Mouse (Mus musculus): ENCODE measurements at regions not wholly inside any gene's neighbourhood (a gene's known extent, or its start where the extent isn't known, plus 50 kb on each side); places are given as distances from the start of the nearest gene placed in this dataset.

DNA sequence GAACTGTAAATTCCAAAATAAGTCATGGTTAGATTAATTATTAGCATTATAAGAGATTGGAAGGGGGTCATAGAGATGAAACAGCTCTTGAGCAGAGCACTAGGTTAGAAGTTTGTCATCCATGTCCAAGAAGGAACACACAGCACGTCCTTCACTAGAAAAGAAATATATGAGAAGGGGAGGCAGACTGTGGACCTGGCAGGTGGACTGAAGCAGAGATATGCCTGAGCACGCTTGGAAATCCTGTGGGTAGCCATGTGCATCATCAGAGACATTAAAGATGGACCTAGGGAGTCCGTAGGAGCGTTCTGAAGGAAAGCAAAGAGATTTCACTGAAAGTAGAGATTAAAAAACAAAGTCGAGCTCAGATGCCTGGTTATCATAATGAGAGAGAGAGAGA is 343.9 kb upstream of the Rgma start:
- no peak overlapping the region for H3ac ChIP-seq (ENCODE audit: control insufficient read depth, insufficient read length)
- H3K4me2 ChIP-seq (ENCODE audit: low read depth), result no peak overlapping the region
- no peaks in the 10 kb centered on the region for H3K27me3 ChIP-seq (ENCODE audit: control insufficient read depth, insufficient read depth, insufficient read length)
- no peaks in the 10 kb centered on the region for H3K36me3 ChIP-seq (ENCODE audit: control insufficient read depth, insufficient read depth)
- no peaks in the 10 kb centered on the region for H3K79me2 ChIP-seq (ENCODE audit: control insufficient read depth, insufficient read depth)
- no peak overlapping the region for H3K4me3 ChIP-seq
- no peak for TF ChIP-seq TCF12 (IDR thresholded peaks at IDR 0.05; ENCODE audit: insufficient read depth, poor library complexity, severe bottlenecking)
- TF ChIP-seq REST (IDR thresholded peaks at IDR 0.05; ENCODE audit: insufficient read depth, insufficient read length), result no peak
- TF ChIP-seq CEBPB (IDR thresholded peaks at IDR 0.05; ENCODE audit: insufficient read depth, poor library complexity, severe bottlenecking), result no peak
- TF ChIP-seq SRF (IDR thresholded peaks at IDR 0.05; ENCODE audit: control insufficient read depth, insufficient read length, low read depth), result no peak
- TF ChIP-seq MYOG (IDR thresholded peaks at IDR 0.05; ENCODE audit: control insufficient read depth in 1 of 3, insufficient read depth in 1 of 3, insufficient read length in 2 of 3, low read depth in 2 of 3), result no peak
- TF ChIP-seq USF1 (IDR thresholded peaks at IDR 0.05; ENCODE audit: low read depth), result no peak
- no peak for TF ChIP-seq MAX (IDR thresholded peaks at IDR 0.05; ENCODE audit: low read depth)
- TF ChIP-seq POLR2A (IDR thresholded peaks at IDR 0.05; ENCODE audit: insufficient read length, low read depth), result no peak
- TF ChIP-seq POLR2AphosphoS2 (IDR thresholded peaks at IDR 0.05; ENCODE audit: insufficient read length, low read depth), result no peak
- TF ChIP-seq MYOD1 (IDR thresholded peaks at IDR 0.05; ENCODE audit: control insufficient read depth in 1 of 3, insufficient read length in 2 of 3, low read depth in 2 of 3), result no peak
- TF ChIP-seq E2F4 (IDR thresholded peaks at IDR 0.05; ENCODE audit: insufficient read depth), result no peak
- no peak for TF ChIP-seq TCF3 (IDR thresholded peaks at IDR 0.05; ENCODE audit: insufficient read length, low read depth)

GRCm38 (mm10) chr7:73032316-73032980 is 342.9 kb upstream of the Rgma start:
- H3K36me3 ChIP-seq (ENCODE audit: control insufficient read depth, insufficient read depth), result no peaks in the 10 kb centered on the region
- H3K4me2 ChIP-seq (ENCODE audit: low read depth), result peak overlapping the region; percentile 52
- H3K79me2 ChIP-seq (ENCODE audit: control insufficient read depth, insufficient read depth), result no peaks in the 10 kb centered on the region
- H3ac ChIP-seq (ENCODE audit: control insufficient read depth, insufficient read length), result no peak overlapping the region
- TF ChIP-seq POLR2AphosphoS2 (IDR thresholded peaks at IDR 0.05; ENCODE audit: insufficient read length, low read depth), result no peak
- no peak for TF ChIP-seq MYOG (IDR thresholded peaks at IDR 0.05; ENCODE audit: control insufficient read depth in 1 of 3, insufficient read depth in 1 of 3, insufficient read length in 2 of 3, low read depth in 2 of 3)
- no peak for TF ChIP-seq TCF3 (IDR thresholded peaks at IDR 0.05; ENCODE audit: insufficient read length, low read depth)
- TF ChIP-seq CEBPB (IDR thresholded peaks at IDR 0.05; ENCODE audit: insufficient read depth, poor library complexity, severe bottlenecking), result no peak
- TF ChIP-seq MYOD1 (IDR thresholded peaks at IDR 0.05; ENCODE audit: control insufficient read depth in 1 of 3, insufficient read length in 2 of 3, low read depth in 2 of 3), result no peak
- TF ChIP-seq POLR2A (IDR thresholded peaks at IDR 0.05; ENCODE audit: insufficient read length, low read depth), result no peak
- no peak for TF ChIP-seq MAX (IDR thresholded peaks at IDR 0.05; ENCODE audit: low read depth)
- no peak for TF ChIP-seq SRF (IDR thresholded peaks at IDR 0.05; ENCODE audit: control insufficient read depth, insufficient read length, low read depth)
- no peak for TF ChIP-seq REST (IDR thresholded peaks at IDR 0.05; ENCODE audit: insufficient read depth, insufficient read length)
- TF ChIP-seq E2F4 (IDR thresholded peaks at IDR 0.05; ENCODE audit: insufficient read depth), result no peak
- H3K27me3 ChIP-seq (ENCODE audit: control insufficient read depth, insufficient read depth, insufficient read length), result no peaks in the 10 kb centered on the region
- H3K4me3 ChIP-seq, result no peak overlapping the region

DNA sequence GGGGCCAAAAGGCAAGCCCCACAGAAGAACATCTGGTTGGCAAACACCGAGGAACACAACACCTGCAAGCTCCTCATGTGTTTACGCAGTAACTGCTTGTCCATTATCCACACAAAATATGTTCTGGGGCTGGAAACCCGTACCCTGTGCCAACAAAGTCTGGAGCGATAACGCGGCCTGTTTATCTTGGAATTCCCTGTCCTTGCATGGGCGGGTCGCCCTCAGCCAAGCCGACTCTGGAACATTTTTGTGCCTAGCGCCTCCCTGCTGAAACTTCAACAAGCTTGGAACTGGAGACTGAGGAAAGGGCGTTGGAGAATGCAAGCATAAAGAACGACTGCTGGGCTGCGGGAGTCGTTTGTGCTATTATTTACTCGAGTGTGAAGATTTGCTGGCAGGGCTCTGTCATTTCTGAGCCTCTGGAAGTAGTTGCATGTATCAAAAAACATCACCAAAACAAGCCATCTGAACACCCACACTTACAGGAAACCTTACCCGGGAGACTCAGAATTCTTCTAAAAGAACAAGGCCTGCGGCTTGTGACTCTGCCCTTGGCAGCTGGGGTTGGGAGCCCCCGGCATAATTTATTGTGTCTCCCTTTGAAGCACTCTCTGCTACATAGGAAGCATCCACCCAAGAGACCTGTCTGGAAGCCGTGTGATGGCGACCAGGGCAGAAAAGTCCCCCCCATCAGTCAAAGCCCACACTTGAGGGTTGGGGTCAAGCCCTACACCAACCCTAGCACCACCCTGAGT is 338.3 kb upstream of the Rgma start:
- no peak overlapping the region for H3K4me2 ChIP-seq (ENCODE audit: low read depth)
- no peak overlapping the region for H3K4me3 ChIP-seq
- TF ChIP-seq CEBPB (IDR thresholded peaks at IDR 0.05; ENCODE audit: insufficient read depth, poor library complexity, severe bottlenecking), result no peak
- TF ChIP-seq USF1 (IDR thresholded peaks at IDR 0.05; ENCODE audit: low read depth), result no peak
- no peak for TF ChIP-seq MAX (IDR thresholded peaks at IDR 0.05; ENCODE audit: low read depth)
- no peak for TF ChIP-seq E2F4 (IDR thresholded peaks at IDR 0.05; ENCODE audit: insufficient read depth)
- no peak for TF ChIP-seq MYOG (IDR thresholded peaks at IDR 0.05; ENCODE audit: control insufficient read depth in 1 of 3, insufficient read depth in 1 of 3, insufficient read length in 2 of 3, low read depth in 2 of 3)
- no peak for TF ChIP-seq POLR2A (IDR thresholded peaks at IDR 0.05; ENCODE audit: insufficient read length, low read depth)
- TF ChIP-seq POLR2AphosphoS2 (IDR thresholded peaks at IDR 0.05; ENCODE audit: insufficient read length, low read depth), result no peak
- no peak for TF ChIP-seq TCF3 (IDR thresholded peaks at IDR 0.05; ENCODE audit: insufficient read length, low read depth)
- TF ChIP-seq SRF (IDR thresholded peaks at IDR 0.05; ENCODE audit: control insufficient read depth, insufficient read length, low read depth), result no peak
- TF ChIP-seq TCF12 (IDR thresholded peaks at IDR 0.05; ENCODE audit: insufficient read depth, poor library complexity, severe bottlenecking), result no peak
- no peak for TF ChIP-seq MYOD1 (IDR thresholded peaks at IDR 0.05; ENCODE audit: control insufficient read depth in 1 of 3, insufficient read length in 2 of 3, low read depth in 2 of 3)
- H3K27me3 ChIP-seq (ENCODE audit: control insufficient read depth, insufficient read depth, insufficient read length), result no peaks in the 10 kb centered on the region
- H3K79me2 ChIP-seq (ENCODE audit: control insufficient read depth, insufficient read depth), result no peaks in the 10 kb centered on the region
- H3ac ChIP-seq (ENCODE audit: control insufficient read depth, insufficient read length), result no peak overlapping the region
- no peaks in the 10 kb centered on the region for H3K36me3 ChIP-seq (ENCODE audit: control insufficient read depth, insufficient read depth)

DNA sequence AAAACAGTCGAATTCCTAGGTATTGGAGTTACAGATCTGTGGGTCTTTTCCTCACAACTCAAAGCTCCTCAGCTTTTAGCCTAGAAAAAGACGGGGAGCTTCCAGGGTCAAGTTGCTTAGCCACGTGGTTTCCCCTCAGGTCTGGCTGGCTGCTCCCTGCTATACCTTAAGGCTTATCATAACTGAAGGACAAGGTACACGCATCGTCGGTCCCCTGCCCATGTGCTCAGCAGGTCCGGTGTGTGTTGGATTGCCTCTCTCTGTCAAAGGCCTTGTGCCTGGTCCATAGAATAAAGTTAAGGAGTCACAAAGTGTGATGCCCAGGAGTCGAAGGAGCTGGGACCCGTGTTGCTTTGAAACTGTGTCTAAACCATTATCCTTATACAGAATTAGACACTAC is 337.7 kb upstream of the Rgma start:
- H3K79me2 ChIP-seq (ENCODE audit: control insufficient read depth, insufficient read depth), result no peaks in the 10 kb centered on the region
- no peak overlapping the region for H3ac ChIP-seq (ENCODE audit: control insufficient read depth, insufficient read length)
- no peak overlapping the region for H3K4me3 ChIP-seq
- TF ChIP-seq POLR2A (IDR thresholded peaks at IDR 0.05; ENCODE audit: insufficient read length, low read depth), result no peak
- TF ChIP-seq REST (IDR thresholded peaks at IDR 0.05; ENCODE audit: insufficient read depth, insufficient read length), result no peak
- no peak for TF ChIP-seq CEBPB (IDR thresholded peaks at IDR 0.05; ENCODE audit: insufficient read depth, poor library complexity, severe bottlenecking)
- no peak for TF ChIP-seq MAX (IDR thresholded peaks at IDR 0.05; ENCODE audit: low read depth)
- TF ChIP-seq MYOD1 (IDR thresholded peaks at IDR 0.05; ENCODE audit: control insufficient read depth in 1 of 3, insufficient read length in 2 of 3, low read depth in 2 of 3), result no peak
- TF ChIP-seq USF1 (IDR thresholded peaks at IDR 0.05; ENCODE audit: low read depth), result no peak
- H3K27me3 ChIP-seq (ENCODE audit: control insufficient read depth, insufficient read depth, insufficient read length), result no peaks in the 10 kb centered on the region
- H3K36me3 ChIP-seq (ENCODE audit: control insufficient read depth, insufficient read depth), result no peaks in the 10 kb centered on the region
- H3K4me2 ChIP-seq (ENCODE audit: low read depth), result no peak overlapping the region
